Mouse (Mus musculus) embryonic fibroblast, embryonic 13.5 days (primary cell): ENCODE data around the gene Zfp408. TPM values are rescaled to one million over a fixed set of nuclear protein-coding genes. Genes with fewer than 3 reads are reported as not detected.

ENCODE experiments used
- H3K27ac ChIP-seq: 2 replicates; pipeline ENCODE4 v1.5.1; 2012; ENCODE audit warnings: low read length, control low read depth, inconsistent platforms; ENCODE audit not compliant: insufficient read depth
- H3K4me1 ChIP-seq: 2 replicates; pipeline ENCODE4 v1.6.1; 2011; ENCODE audit warnings: low read length; ENCODE audit not compliant: control insufficient read depth, insufficient read depth
- H3K4me3 ChIP-seq: 2 replicates; pipeline ENCODE4 v1.5.1; 2011; ENCODE audit warnings: mild to moderate bottlenecking, control low read depth, low read length; ENCODE audit not compliant: insufficient read depth
- CTCF ChIP-seq: IDR thresholded peaks from 2 replicates; pipeline ENCODE4 v1.5.1; 2011; ENCODE audit warnings: mild to moderate bottlenecking, control low read depth, low read length, moderate library complexity, borderline replicate concordance; ENCODE audit not compliant: insufficient read depth
- POLR2A ChIP-seq: IDR thresholded peaks from 2 replicates; pipeline ENCODE4 v1.6.1; 2011; ENCODE audit warnings: low read depth, mild to moderate bottlenecking, control low read depth, low read length, moderate library complexity
- polyA plus RNA-seq: library from polyadenylated mRNA; stranded (reverse); fragments of >200 nt; gene quantifications from 2 replicates; pipeline ENCODE4 v1.2.4, GENCODE M21; 2011; ENCODE audit warnings: low read depth; ENCODE audit not compliant: missing spikeins, insufficient read length

Gene Zfp408
- polyA plus RNA-seq, 1 experiment, result 17.1 TPM

- no peak overlapping the region for H3K4me3 ChIP-seq
- H3K27ac ChIP-seq, result peak overlapping the region; percentile 68
- peaks cover 6% of the 10 kb centered on the region; the same call in 1 of the 2 replicates for H3K4me1 ChIP-seq
- TF ChIP-seq CTCF (no peak), POLR2A (no peak)
Observed at GRCm38 (mm10) chr2:91652863-91653262, 3.3 kb upstream of the Zfp408 start.

GRCm38 (mm10) chr2:91651458-91652258, 2.1 kb upstream of the Zfp408 start:
- TF ChIP-seq POLR2A, result no peak
- no peak for TF ChIP-seq CTCF
- Histone ChIP-seq H3K4me3 (no peak overlapping the region), H3K27ac (no peak overlapping the region), H3K4me1 (peaks cover 6% of the 10 kb centered on the region; the same call in 1 of the 2 replicates)

- Histone ChIP-seq H3K4me3 (peak overlapping the region; percentile 91), H3K27ac (peak overlapping the region; percentile 69), H3K4me1 (peaks cover 6% of the 10 kb centered on the region; the same call in 1 of the 2 replicates)
- no peak for TF ChIP-seq CTCF
- no peak for TF ChIP-seq POLR2A
Observed at GRCm38 (mm10) chr2:91650360-91650995, 887 bp upstream of the Zfp408 start.

GRCm38 (mm10) chr2:91649152-91649551, 439 bp downstream of the Zfp408 start:
- TF ChIP-seq CTCF (no peak), POLR2A (no peak)

GRCm38 (mm10) chr2:91646733-91647132, 2.9 kb downstream of the Zfp408 start:
- peaks cover 2% of the 10 kb centered on the region; the same call in 1 of the 2 replicates for H3K4me1 ChIP-seq
- H3K4me3 ChIP-seq, result no peak overlapping the region
- H3K27ac ChIP-seq, result no peak overlapping the region
- TF ChIP-seq POLR2A (no peak), CTCF (peak; percentile 64; the same call in 1 of the 2 replicates)

More at GRCm38 (mm10) chr2:91649152-91649551, 439 bp downstream of the Zfp408 start:
- H3K4me1 ChIP-seq, result peaks cover 6% of the 10 kb centered on the region; the same call in 1 of the 2 replicates
- peak overlapping the region; percentile 91 for H3K4me3 ChIP-seq
- H3K27ac ChIP-seq, result peak overlapping the region; percentile 85; the same call in 1 of the 2 replicates

GRCm38 (mm10) chr2:91645811-91646210, 3.8 kb downstream of the Zfp408 start:
- no peak overlapping the region for H3K4me3 ChIP-seq
- H3K27ac ChIP-seq, result no peak overlapping the region
- H3K4me1 ChIP-seq, result no peaks in the 10 kb centered on the region
- TF ChIP-seq POLR2A (no peak), CTCF (no peak)

- no peaks in the 10 kb centered on the region for H3K4me1 ChIP-seq
- no peak for TF ChIP-seq POLR2A
- no peak for TF ChIP-seq CTCF
- H3K4me3 ChIP-seq, result no peak overlapping the region
- no peak overlapping the region for H3K27ac ChIP-seq
Observed at GRCm38 (mm10) chr2:91645354-91645753, 4.2 kb downstream of the Zfp408 start.

GRCm38 (mm10) chr2:91644021-91644420, 5.6 kb downstream of the Zfp408 start:
- no peaks in the 10 kb centered on the region for H3K4me1 ChIP-seq
- H3K4me3 ChIP-seq, result no peak overlapping the region
- H3K27ac ChIP-seq, result no peak overlapping the region
- TF ChIP-seq POLR2A, result no peak
- no peak for TF ChIP-seq CTCF

- no peak overlapping the region for H3K27ac ChIP-seq
- no peak overlapping the region for H3K4me3 ChIP-seq
- TF ChIP-seq CTCF (no peak), POLR2A (no peak)
- no peaks in the 10 kb centered on the region for H3K4me1 ChIP-seq
Observed at GRCm38 (mm10) chr2:91642825-91643415, 6.7 kb downstream of the Zfp408 start.
